Mouse (Mus musculus) spleen, postnatal 4 days (tissue): ENCODE measurements around the gene Grm4.
"Not testable (repeated sequence)": the region's sequence is repeated elsewhere in the genome, so short reads cannot be mapped to it uniquely, and the experiment has no call there.

ENCODE experiments used
- DNase-seq, 2 experiments: peaks; one replicate each; pipeline ENCODE4 v3.0.0; 2022; ENCODE audit warnings: low spot score in 2 of 2

Gene Grm4

GRCm38 (mm10) chr17:27392918-27393317 lies 128.3 kb downstream of the Grm4 start:
- no peak for DNase-seq

- DNase-seq = no peak
Observed at GRCm38 (mm10) chr17:27390019-27390418, 131.2 kb downstream of the Grm4 start.

- DNase-seq = no peak
Observed at GRCm38 (mm10) chr17:27389221-27390000, 131.8 kb downstream of the Grm4 start.

GRCm38 (mm10) chr17:27386438-27386837 lies 134.8 kb downstream of the Grm4 start:
- no peak for DNase-seq

- no peak for DNase-seq
Observed at GRCm38 (mm10) chr17:27385513-27386261, 135.5 kb downstream of the Grm4 start.

GRCm38 (mm10) chr17:27382916-27383315 lies 138.3 kb downstream of the Grm4 start:
- DNase-seq = no peak

- DNase-seq = not testable (repeated sequence)
Observed at GRCm38 (mm10) chr17:27380911-27381459, 140.2 kb downstream of the Grm4 start.

- no peak for DNase-seq
Observed at GRCm38 (mm10) chr17:27378977-27379376, 142.2 kb downstream of the Grm4 start.

GRCm38 (mm10) chr17:27377151-27377550 lies 144.1 kb downstream of the Grm4 start:
- no peak for DNase-seq

- DNase-seq = no peak
Observed at GRCm38 (mm10) chr17:27375551-27375950, 145.7 kb downstream of the Grm4 start.
